Mouse (Mus musculus) G1E (cell line): ENCODE results near the gene Lrrc42. TPM values are rescaled to one million over a fixed set of nuclear protein-coding genes. Genes with fewer than 3 reads are reported as not detected.

Experiments
- ATAC-seq: 2 replicates; pipeline ENCODE4 v1.8.0; 2016; ENCODE audit warnings: mild to moderate bottlenecking; ENCODE audit not compliant: insufficient number of reproducible peaks, poor library complexity, low FRiP score, severe bottlenecking; ENCODE audit errors: extremely low read depth
- DNase-seq: peaks from one replicate; pipeline ENCODE4 v3.0.0; 2012; ENCODE audit warnings: low spot score
- H3K27me3 ChIP-seq: 2 replicates; pipeline ENCODE4 v1.6.1; 2012; ENCODE audit warnings: mild to moderate bottlenecking, low read length, inconsistent platforms; ENCODE audit not compliant: insufficient read depth
- H3K36me3 ChIP-seq: replicated peaks from 2 replicates; pipeline ENCODE3; 2012; ENCODE audit warnings: mild to moderate bottlenecking, inconsistent platforms
- H3K4me1 ChIP-seq: 2 replicates; pipeline ENCODE4 v1.6.1; 2012; ENCODE audit warnings: low read depth, low read length, inconsistent platforms, mixed read lengths; ENCODE audit not compliant: insufficient read depth
- H3K4me3 ChIP-seq: 2 replicates; pipeline ENCODE4 v1.5.1; 2012; ENCODE audit warnings: low read depth, mild to moderate bottlenecking, inconsistent platforms, low read length, moderate library complexity, mixed read lengths
- H3K9me3 ChIP-seq: replicated peaks from 2 replicates; pipeline ENCODE4 v1.6.1; 2012; ENCODE audit warnings: inconsistent platforms
- CTCF ChIP-seq: IDR thresholded peaks from 2 replicates; pipeline ENCODE4 v1.5.1; 2012; ENCODE audit warnings: low read depth, low read length, inconsistent platforms, mixed read lengths
- GATA1 ChIP-seq: IDR thresholded peaks from 2 replicates; pipeline ENCODE4 v1.6.1; 2012; ENCODE audit warnings: borderline replicate concordance, low read length, inconsistent platforms, mixed read lengths
- GATA2 ChIP-seq: IDR thresholded peaks from 2 replicates; pipeline ENCODE4 v1.6.1; 2012; ENCODE audit warnings: low read depth, low read length, inconsistent platforms, borderline replicate concordance
- POLR2AphosphoS5 ChIP-seq: IDR thresholded peaks from 2 replicates; pipeline ENCODE4 v1.6.1; 2012; ENCODE audit warnings: low read depth, low read length, inconsistent platforms; ENCODE audit not compliant: insufficient replicate concordance
- TAL1 ChIP-seq: conservative IDR thresholded peaks from 2 replicates; pipeline ENCODE4 v1.6.1; 2012; ENCODE audit warnings: low read depth, low read length, inconsistent platforms, mixed read lengths
- polyA plus RNA-seq: library from polyadenylated mRNA; stranded (reverse); fragments of >175 nt; gene quantifications from 2 replicates; pipeline ENCODE4 v1.2.3, GENCODE M21; 2012
- total RNA-seq, 2 experiments: library from RNA; stranded (forward) in 1 of 2; stranded (reverse) in 1 of 2; fragments of 200-1000 nt in 1 of 2; fragments of >200 nt in 1 of 2; fragmentation: Nextera tagmentation in 1 of 2; gene quantifications; 2 replicates each; pipeline ENCODE4 v1.2.3; 2014 to 2017

The Lrrc42 gene
- total and polyA plus RNA-seq, 3 experiments: 13.1 to 23.9 (median 13.9) TPM

DNA sequence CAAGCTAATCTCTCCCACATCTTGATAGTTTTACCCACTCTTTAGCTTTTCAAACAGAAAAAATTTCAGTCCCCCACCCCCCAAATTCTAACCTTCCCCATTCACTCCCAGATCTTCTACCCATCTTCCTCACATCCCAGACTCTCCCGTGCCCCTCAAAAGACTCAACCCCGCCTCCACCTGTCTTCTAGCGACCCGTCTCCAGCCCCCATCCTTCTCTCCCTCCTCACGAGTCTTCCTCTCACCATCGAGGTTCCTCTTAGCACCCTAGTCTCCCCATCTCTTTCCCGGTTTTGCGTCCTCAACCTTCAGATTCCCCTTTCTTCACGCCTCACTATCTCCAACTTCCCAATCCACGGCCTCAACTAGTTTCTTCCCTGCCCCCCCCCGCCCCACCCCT is 810 bp downstream of the Lrrc42 start:
- H3K4me1 ChIP-seq: peaks cover 50% of the 10 kb centered on the region
- peaks cover 7% of the 10 kb centered on the region for H3K36me3 ChIP-seq
- H3K27me3 ChIP-seq: no peaks in the 10 kb centered on the region
- DNase-seq (no peak), ATAC-seq (no peak)
- TF ChIP-seq GATA1 (no peak), CTCF (no peak), POLR2AphosphoS5 (no peak), GATA2 (no peak), TAL1 (no peak)
- no peaks in the 10 kb centered on the region for H3K9me3 ChIP-seq
- H3K4me3 ChIP-seq: peak overlapping the region; percentile 85

DNA sequence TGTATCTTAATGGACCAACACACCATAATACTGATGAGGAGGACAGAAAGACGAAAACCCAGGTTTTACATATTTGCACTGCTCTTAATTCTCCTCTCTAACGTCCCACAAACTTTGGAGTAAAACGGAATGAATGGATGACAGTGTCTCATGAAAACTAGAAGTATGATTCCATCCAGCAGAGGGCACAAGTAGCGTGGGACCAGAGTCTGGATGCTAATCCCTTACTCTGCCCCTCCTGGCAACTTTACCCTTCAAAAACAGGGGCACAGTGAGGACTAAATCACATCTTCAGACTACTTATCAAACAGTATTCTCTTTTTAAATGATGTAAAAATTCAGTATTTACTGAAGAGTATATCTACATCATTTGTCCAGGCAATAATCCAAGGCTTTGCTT is 2.8 kb downstream of the Lrrc42 start:
- Histone ChIP-seq H3K9me3 (no peaks in the 10 kb centered on the region), H3K4me3 (no peak overlapping the region), H3K36me3 (peaks cover 21% of the 10 kb centered on the region), H3K27me3 (no peaks in the 10 kb centered on the region), H3K4me1 (peaks cover 55% of the 10 kb centered on the region)
- ATAC-seq (no peak), DNase-seq (peak; percentile 25)
- TF ChIP-seq TAL1 (no peak), CTCF (no peak; the same call in 1 of the 2 replicates), POLR2AphosphoS5 (no peak), GATA2 (no peak), GATA1 (no peak)

DNA sequence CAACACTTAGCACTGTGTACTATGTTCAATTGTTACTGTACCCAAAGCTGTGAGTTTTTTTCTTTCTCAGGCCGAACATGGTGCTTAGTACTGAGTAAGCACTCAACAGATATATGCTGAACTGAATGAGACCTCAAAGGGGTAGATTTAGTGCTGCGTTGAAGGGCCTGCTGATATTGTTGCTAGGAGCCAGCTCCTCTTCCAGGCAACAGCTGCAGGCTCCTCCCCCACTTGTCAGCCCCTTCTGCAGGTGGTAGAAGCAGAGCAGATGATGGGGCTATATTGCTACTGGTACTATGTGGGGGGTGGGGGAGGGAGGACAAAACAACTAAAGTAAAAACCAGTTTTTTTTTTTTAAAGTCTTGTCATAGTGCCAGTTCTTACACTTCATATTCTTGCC is 3.9 kb downstream of the Lrrc42 start:
- ATAC-seq: no peak
- no peak for TF ChIP-seq GATA2
- no peak for TF ChIP-seq TAL1
- no peak for TF ChIP-seq POLR2AphosphoS5
- TF ChIP-seq GATA1: no peak
- no peak for TF ChIP-seq CTCF
- DNase-seq: no peak

DNA sequence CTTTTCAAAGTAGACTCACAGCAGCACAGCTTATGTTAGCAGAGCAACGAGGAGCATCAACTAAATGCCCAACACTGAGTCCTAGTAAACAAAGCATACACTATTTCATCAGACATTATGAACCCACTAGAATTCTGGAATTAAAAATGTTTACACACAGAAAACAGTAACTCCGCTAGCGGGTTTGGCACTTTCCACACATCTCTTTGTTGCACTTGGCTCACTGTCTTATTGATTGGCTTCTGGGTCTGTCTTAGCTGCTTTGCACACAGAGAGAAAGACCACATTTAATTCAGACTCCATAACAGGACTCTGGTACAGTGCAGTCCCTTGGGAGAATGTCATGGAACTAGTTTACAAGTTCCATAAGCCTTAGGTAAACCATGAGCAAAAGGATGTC is 5.3 kb downstream of the Lrrc42 start:
- peaks cover 40% of the 10 kb centered on the region for H3K36me3 ChIP-seq
- no peaks in the 10 kb centered on the region for H3K9me3 ChIP-seq
- H3K4me1 ChIP-seq: peaks cover 49% of the 10 kb centered on the region
- TF ChIP-seq GATA1 (no peak), TAL1 (no peak), CTCF (no peak)
- DNase-seq: no peak
- no peak for ATAC-seq
- H3K27me3 ChIP-seq: no peaks in the 10 kb centered on the region
- no peak overlapping the region for H3K4me3 ChIP-seq

More for the DNA sequence above, 3.9 kb downstream of the Lrrc42 start:
- Histone ChIP-seq H3K27me3 (no peaks in the 10 kb centered on the region), H3K36me3 (peaks cover 28% of the 10 kb centered on the region), H3K9me3 (no peaks in the 10 kb centered on the region), H3K4me3 (no peak overlapping the region), H3K4me1 (peaks cover 50% of the 10 kb centered on the region)

DNA sequence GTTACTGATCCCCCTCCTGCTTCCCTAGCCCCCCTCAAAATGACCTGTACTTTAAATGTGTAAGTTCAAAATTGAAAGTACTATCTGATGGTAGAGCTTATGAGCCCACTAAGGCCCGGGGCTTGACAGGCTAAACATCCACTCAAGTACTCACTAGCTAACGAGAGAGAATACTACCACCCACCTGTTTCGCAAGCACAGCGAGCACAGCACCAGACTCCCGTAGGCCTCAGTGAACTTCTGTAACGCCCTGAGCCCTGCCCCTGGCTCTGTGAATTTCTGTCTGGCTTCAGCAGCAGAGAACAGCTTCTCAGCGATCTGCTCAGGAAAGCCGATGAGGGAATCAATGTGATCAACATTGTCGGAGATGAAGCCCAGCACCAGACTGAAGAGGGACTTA is 6.2 kb downstream of the Lrrc42 start:
- H3K9me3 ChIP-seq: no peaks in the 10 kb centered on the region
- H3K4me3 ChIP-seq: no peak overlapping the region
- H3K27me3 ChIP-seq: no peaks in the 10 kb centered on the region
- peaks cover 41% of the 10 kb centered on the region for H3K4me1 ChIP-seq
- TF ChIP-seq CTCF (no peak), GATA2 (no peak), TAL1 (no peak)
- DNase-seq (no peak), ATAC-seq (no peak)
- peaks cover 46% of the 10 kb centered on the region for H3K36me3 ChIP-seq

DNA sequence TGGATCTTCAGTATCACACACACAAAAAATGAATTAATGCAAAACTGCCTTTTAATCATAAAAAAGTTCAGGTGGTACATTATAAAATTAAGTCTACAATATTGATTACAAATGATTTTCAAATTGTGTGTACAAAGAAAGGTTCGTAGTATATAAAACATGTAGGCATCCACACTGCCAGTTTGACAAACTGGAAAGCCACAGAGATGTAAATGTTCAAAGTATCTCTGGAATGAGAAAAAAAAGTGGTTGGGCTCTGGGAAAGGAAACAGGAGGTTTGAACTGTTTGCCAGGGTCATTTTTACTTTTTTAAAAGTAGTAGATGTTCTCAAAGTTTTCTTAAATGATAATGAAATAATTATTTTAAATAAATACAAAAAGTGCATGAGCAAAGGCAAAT is 7.3 kb downstream of the Lrrc42 start:
- ATAC-seq (no peak), DNase-seq (no peak)
- Histone ChIP-seq H3K4me3 (no peak overlapping the region), H3K4me1 (peaks cover 31% of the 10 kb centered on the region), H3K27me3 (no peaks in the 10 kb centered on the region), H3K36me3 (peaks cover 53% of the 10 kb centered on the region), H3K9me3 (no peaks in the 10 kb centered on the region)
- no peak for TF ChIP-seq CTCF
- no peak for TF ChIP-seq GATA1
- TF ChIP-seq POLR2AphosphoS5: no peak
- no peak for TF ChIP-seq TAL1
- TF ChIP-seq GATA2: no peak

DNA sequence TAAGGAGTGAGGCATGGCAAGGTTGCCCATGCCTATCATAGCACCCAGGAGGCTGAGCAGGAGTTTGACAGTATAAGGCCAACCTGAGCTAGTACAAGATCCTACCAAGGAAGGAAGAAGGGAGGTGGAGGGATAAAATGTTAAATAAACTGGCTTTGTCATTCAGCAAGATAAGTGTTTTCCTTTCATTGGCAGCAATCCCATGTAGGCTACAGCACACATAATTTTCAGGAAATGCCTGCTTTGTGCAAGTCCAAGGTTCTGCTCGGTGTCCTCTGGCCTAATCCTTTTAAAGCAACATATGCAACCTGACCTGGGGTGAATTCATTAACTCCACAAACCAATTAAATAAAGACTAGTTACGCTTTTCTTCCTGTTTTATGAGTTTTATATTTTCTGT is 8.0 kb downstream of the Lrrc42 start:
- Histone ChIP-seq H3K27me3 (no peaks in the 10 kb centered on the region), H3K36me3 (peaks cover 60% of the 10 kb centered on the region), H3K4me1 (peaks cover 25% of the 10 kb centered on the region), H3K9me3 (no peaks in the 10 kb centered on the region), H3K4me3 (no peak overlapping the region)
- no peak for TF ChIP-seq GATA2
- no peak for TF ChIP-seq GATA1
- TF ChIP-seq TAL1: no peak
- no peak for TF ChIP-seq POLR2AphosphoS5
- TF ChIP-seq CTCF: no peak
- no peak for DNase-seq
- ATAC-seq: no peak
